Mouse (Mus musculus) lung, embryonic 16.5 days (tissue): Measurements from ENCODE around the gene Zdhhc7. TPM values are rescaled to one million over a fixed set of nuclear protein-coding genes. Genes with fewer than 3 reads are reported as not detected.
A peak's percentile ranks its signal among the peaks of the same experiment; 100 is the strongest.

Experiments
- ATAC-seq: fragments of 200-750 bp; cut with Nextera tagmentation; 2 replicates; pipeline ENCODE4 v1.8.0; 2017; ENCODE audit warnings: low read depth, mild to moderate bottlenecking, moderate library complexity
- H3K27ac ChIP-seq: fragments of 300-500 bp; sonication (generic); 2 replicates; pipeline ENCODE4 v1.5.1; 2014; ENCODE audit warnings: mild to moderate bottlenecking, control low read depth, low read length
- H3K27me3 ChIP-seq: fragments of 300-500 bp; sonication (generic); 2 replicates; pipeline ENCODE4 v1.6.1; 2014; ENCODE audit warnings: low read depth, low read length, mixed read lengths; ENCODE audit not compliant: control insufficient read depth, insufficient read depth
- H3K36me3 ChIP-seq: fragments of 300-500 bp; sonication (generic); 2 replicates; pipeline ENCODE4 v1.6.1; 2014; ENCODE audit warnings: low read length; ENCODE audit not compliant: control insufficient read depth, insufficient read depth
- H3K4me1 ChIP-seq: fragments of 300-500 bp; sonication (generic); replicated peaks from 2 replicates; pipeline ENCODE4 v1.6.1; 2014; ENCODE audit warnings: low read length, mixed read lengths; ENCODE audit not compliant: control insufficient read depth, insufficient read depth
- H3K4me2 ChIP-seq: fragments of 300-500 bp; sonication (generic); 2 replicates; pipeline ENCODE4 v1.6.1; 2014; ENCODE audit warnings: low read depth, low read length, control low read depth
- H3K4me3 ChIP-seq: fragments of 300-500 bp; sonication (generic); 2 replicates; pipeline ENCODE4 v1.5.1; 2014; ENCODE audit warnings: mild to moderate bottlenecking, low read length, control low read depth
- H3K9ac ChIP-seq: fragments of 300-500 bp; sonication (generic); 2 replicates; pipeline ENCODE4 v1.6.1; 2014; ENCODE audit warnings: low read length, control low read depth
- H3K9me3 ChIP-seq: fragments of 300-500 bp; sonication (generic); 2 replicates; pipeline ENCODE4 v1.6.1; 2016; ENCODE audit warnings: low read length; ENCODE audit not compliant: control insufficient read depth
- WGBS: fragments of 180-500 bp; shearing (Covaris S2); extraction: QIAGEN DNeasy Blood & Tissue Kit; methylation state at CpG from one replicate; pipeline ENCODE4 v1.1.7; 2014; 5-methylcytosine and 5-hydroxymethylcytosine counted together
- polyA plus RNA-seq: library from polyadenylated mRNA; unstranded; fragments of >200 nt; fragmentation: Nextera tagmentation; extraction: Ambion mirVana; gene quantifications from 2 replicates; pipeline ENCODE4 v1.2.1, GENCODE M21; 2015

Zdhhc7 gene
- polyA plus RNA-seq, 1 experiment from 2014 or later = 35.3 TPM

- WGBS = 69% methylated on average over 4 of the region's 4 CpGs
- H3K36me3 ChIP-seq = no peaks in the 10 kb centered on the region
- no peak overlapping the region for H3K27ac ChIP-seq
- peaks cover 17% of the 10 kb centered on the region for H3K27me3 ChIP-seq
- no peak overlapping the region for H3K4me2 ChIP-seq
- H3K4me1 ChIP-seq = peaks cover 11% of the 10 kb centered on the region
- H3K9ac ChIP-seq = no peak overlapping the region
- no peaks in the 10 kb centered on the region for H3K9me3 ChIP-seq
- ATAC-seq = no peak
- H3K4me3 ChIP-seq = no peak overlapping the region
Measured at GRCm38 (mm10) chr8:120110966-120111365, 9.7 kb upstream of the Zdhhc7 start.

GRCm38 (mm10) chr8:120109149-120109548 is 7.9 kb upstream of the Zdhhc7 start:
- Histone ChIP-seq H3K4me1 (peaks cover 7% of the 10 kb centered on the region), H3K4me3 (no peak overlapping the region), H3K9ac (no peak overlapping the region), H3K4me2 (no peak overlapping the region), H3K9me3 (no peaks in the 10 kb centered on the region), H3K27me3 (no peaks in the 10 kb centered on the region; the same call in 1 of the 2 replicates), H3K27ac (no peak overlapping the region), H3K36me3 (no peaks in the 10 kb centered on the region)
- WGBS = 32% methylated on average over 3 of the region's 3 CpGs
- no peak for ATAC-seq

GRCm38 (mm10) chr8:120104721-120105272 is 3.5 kb upstream of the Zdhhc7 start:
- peak; percentile 62 for ATAC-seq

GRCm38 (mm10) chr8:120103916-120104315 is 2.6 kb upstream of the Zdhhc7 start:
- Histone ChIP-seq H3K27ac (peak overlapping the region; percentile 65), H3K9ac (no peak overlapping the region), H3K27me3 (no peaks in the 10 kb centered on the region), H3K4me2 (peak overlapping the region; percentile 72; the same call in 1 of the 2 replicates), H3K9me3 (no peaks in the 10 kb centered on the region), H3K4me1 (peaks cover 20% of the 10 kb centered on the region), H3K36me3 (no peaks in the 10 kb centered on the region), H3K4me3 (no peak overlapping the region; the same call in 1 of the 2 replicates)
- ATAC-seq = no peak
- WGBS = 71% methylated on average over 9 of the region's 9 CpGs

More at GRCm38 (mm10) chr8:120104721-120105272, 3.5 kb upstream of the Zdhhc7 start:
- Histone ChIP-seq H3K36me3 (no peaks in the 10 kb centered on the region), H3K27ac (peak overlapping the region; percentile 65), H3K9ac (0 out of 2 replicates have a peak overlapping the region, but pooled peaks have one; percentile 18), H3K4me3 (no peak overlapping the region), H3K9me3 (no peaks in the 10 kb centered on the region), H3K4me1 (peaks cover 16% of the 10 kb centered on the region), H3K4me2 (no peak overlapping the region), H3K27me3 (no peaks in the 10 kb centered on the region)
- 49% methylated on average over 9 of the region's 9 CpGs for WGBS

- peak overlapping the region; percentile 93 for H3K27ac ChIP-seq
- peak overlapping the region; percentile 93 for H3K9ac ChIP-seq
- H3K27me3 ChIP-seq = no peaks in the 10 kb centered on the region
- peak overlapping the region; percentile 89 for H3K4me3 ChIP-seq
- peak overlapping the region; percentile 72 for H3K4me2 ChIP-seq
- WGBS = 4% methylated on average over 25 of the region's 25 CpGs
- H3K4me1 ChIP-seq = peaks cover 20% of the 10 kb centered on the region
- H3K36me3 ChIP-seq = no peaks in the 10 kb centered on the region
- 0 out of 2 replicates have a peak, but pooled peaks have one; percentile 6 for ATAC-seq
- no peaks in the 10 kb centered on the region for H3K9me3 ChIP-seq
Measured at GRCm38 (mm10) chr8:120100388-120101067, 754 bp downstream of the Zdhhc7 start.

- no peak for ATAC-seq
- H3K4me2 ChIP-seq = no peak overlapping the region
- 56% methylated on average over 2 of the region's 2 CpGs for WGBS
- H3K9ac ChIP-seq = no peak overlapping the region
- H3K9me3 ChIP-seq = no peaks in the 10 kb centered on the region
- peaks cover 20% of the 10 kb centered on the region for H3K36me3 ChIP-seq
- no peaks in the 10 kb centered on the region for H3K27me3 ChIP-seq
- H3K4me1 ChIP-seq = peaks cover 11% of the 10 kb centered on the region
- no peak overlapping the region for H3K27ac ChIP-seq
- H3K4me3 ChIP-seq = no peak overlapping the region
Measured at GRCm38 (mm10) chr8:120096486-120096885, 4.8 kb downstream of the Zdhhc7 start.

- ATAC-seq = no peak
- Histone ChIP-seq H3K27me3 (no peaks in the 10 kb centered on the region), H3K9me3 (no peaks in the 10 kb centered on the region), H3K9ac (no peak overlapping the region), H3K4me1 (peaks cover 4% of the 10 kb centered on the region), H3K4me2 (no peak overlapping the region), H3K27ac (no peak overlapping the region), H3K36me3 (peaks cover 29% of the 10 kb centered on the region), H3K4me3 (no peak overlapping the region)
- WGBS = 85% methylated on average over 10 of the region's 10 CpGs
Measured at GRCm38 (mm10) chr8:120094801-120095200, 6.5 kb downstream of the Zdhhc7 start.

- no peak overlapping the region for H3K9ac ChIP-seq
- H3K4me1 ChIP-seq = no peaks in the 10 kb centered on the region
- ATAC-seq = no peak
- H3K27me3 ChIP-seq = no peaks in the 10 kb centered on the region
- peaks cover 29% of the 10 kb centered on the region for H3K36me3 ChIP-seq
- no peaks in the 10 kb centered on the region for H3K9me3 ChIP-seq
- no peak overlapping the region for H3K4me3 ChIP-seq
- no peak overlapping the region for H3K27ac ChIP-seq
- H3K4me2 ChIP-seq = no peak overlapping the region
- WGBS = 93% methylated on average over 3 of the region's 3 CpGs
Measured at GRCm38 (mm10) chr8:120093103-120093502, 8.2 kb downstream of the Zdhhc7 start.

- Histone ChIP-seq H3K4me2 (no peak overlapping the region), H3K27me3 (no peaks in the 10 kb centered on the region), H3K4me1 (no peaks in the 10 kb centered on the region), H3K9ac (no peak overlapping the region), H3K27ac (no peak overlapping the region), H3K4me3 (no peak overlapping the region), H3K9me3 (no peaks in the 10 kb centered on the region), H3K36me3 (peaks cover 37% of the 10 kb centered on the region)
- WGBS = 93% methylated on average over 3 of the region's 3 CpGs
- ATAC-seq = no peak
Measured at GRCm38 (mm10) chr8:120091032-120091431, 10.2 kb downstream of the Zdhhc7 start.
